Mouse (Mus musculus) liver, embryonic 14.5 days (tissue): Measurements from ENCODE around the gene Ghrh.

Experiments used
- CTCF ChIP-seq: IDR thresholded peaks from 2 replicates; pipeline ENCODE4 v1.5.1; 2016; ENCODE audit warnings: antibody characterized with exemption, low read depth, control low read depth
- EP300 ChIP-seq: IDR thresholded peaks from 2 replicates; pipeline ENCODE4 v1.6.1; 2016; ENCODE audit warnings: antibody characterized with exemption, low read depth

- TF ChIP-seq CTCF (peak; percentile 68), EP300 (no peak)
Measured at GRCm38 (mm10) chr2:157287542-157287941, 59.8 kb downstream of the Ghrh start.
